Mouse (Mus musculus) retina, adult 2 months (tissue): ENCODE measurements at regions not wholly inside any gene's neighbourhood (a gene's known extent, or its start where the extent isn't known, plus 50 kb on each side); places are given as distances from the start of the nearest gene placed in this dataset.

Experiments
- DNase-seq: peaks from one replicate; pipeline ENCODE4 v3.0.0-alpha.2; 2012; ENCODE audit warnings: low read depth, low spot score

- no peak for DNase-seq
Measured at GRCm38 (mm10) chr6:101048836-101049361, 215.5 kb downstream of the Ppp4r2 start.

GRCm38 (mm10) chr6:101054880-101055279 is 221.5 kb downstream of the Ppp4r2 start:
- DNase-seq = no peak

- DNase-seq = no peak
Measured at GRCm38 (mm10) chr6:101056318-101056717, 222.9 kb downstream of the Ppp4r2 start.

GRCm38 (mm10) chr6:101059058-101059457 is 225.6 kb downstream of the Ppp4r2 start:
- DNase-seq = no peak

GRCm38 (mm10) chr6:101062186-101062585 is 228.8 kb downstream of the Ppp4r2 start:
- no peak for DNase-seq

- no peak for DNase-seq
Measured at GRCm38 (mm10) chr6:101075753-101076516, 242.5 kb downstream of the Ppp4r2 start.

GRCm38 (mm10) chr6:101078294-101078693 is 244.9 kb downstream of the Ppp4r2 start:
- DNase-seq = no peak

GRCm38 (mm10) chr6:101083676-101084075 is 250.3 kb downstream of the Ppp4r2 start:
- DNase-seq = no peak

GRCm38 (mm10) chr6:101092179-101092578 is 258.8 kb downstream of the Ppp4r2 start:
- no peak for DNase-seq
